Mouse (Mus musculus) testis, postnatal 14 days (tissue): Measurements from ENCODE around the gene Spats2.
"Not testable (repeated sequence)": the region's sequence is repeated elsewhere in the genome, so short reads cannot be mapped to it uniquely, and the experiment has no call there.

ENCODE experiments used
- DNase-seq: peaks from one replicate; pipeline ENCODE4 v3.0.0; 2021; ENCODE audit warnings: low spot score

The Spats2 gene

GRCm38 (mm10) chr15:99139669-99140068 lies 14.0 kb downstream of the Spats2 start:
- DNase-seq, result no peak

DNA sequence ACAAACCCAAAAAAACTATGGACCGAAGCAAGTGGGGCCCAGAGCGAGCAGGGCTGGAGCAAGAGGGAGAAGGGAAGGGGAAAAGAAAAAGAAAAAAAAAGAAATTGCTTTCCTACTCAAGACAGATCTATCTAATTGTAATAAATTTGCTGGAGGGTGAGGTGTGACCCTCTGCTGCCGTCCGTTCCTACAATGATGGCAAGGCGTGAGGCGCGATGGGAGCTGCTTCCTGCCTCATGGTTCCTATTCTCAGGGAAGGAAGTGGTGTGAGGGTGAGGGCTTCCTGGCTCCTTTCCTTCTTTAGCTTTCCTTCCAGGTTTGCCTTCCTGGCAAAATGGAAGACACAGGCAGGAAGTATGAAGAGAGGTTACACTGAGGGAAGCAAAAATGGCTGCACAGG lies 24.8 kb downstream of the Spats2 start:
- no peak for DNase-seq

DNA sequence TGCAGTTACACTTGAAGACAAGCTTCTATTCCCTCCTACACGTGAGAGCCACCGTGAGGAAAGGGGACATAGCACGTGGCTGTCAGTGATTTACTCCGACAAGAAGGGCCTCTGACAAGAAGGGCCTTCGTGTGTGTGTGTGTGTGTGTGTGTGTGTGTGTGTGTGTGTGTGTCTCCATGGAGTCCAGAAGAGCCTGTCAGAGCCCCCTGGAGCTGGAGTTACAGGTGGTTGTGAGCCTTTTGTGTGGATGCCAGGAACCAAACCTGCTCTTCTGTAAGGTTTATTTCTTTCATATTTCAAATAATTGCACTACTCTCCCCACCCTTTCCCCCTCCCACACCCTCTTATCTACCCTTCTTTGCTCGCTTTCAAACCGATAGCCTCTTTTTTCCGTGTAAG lies 25.6 kb downstream of the Spats2 start:
- DNase-seq, result no peak

- DNase-seq, result no peak
These were observed 27.8 kb downstream of the Spats2 start for GRCm38 (mm10) chr15:99153466-99153865.

DNA sequence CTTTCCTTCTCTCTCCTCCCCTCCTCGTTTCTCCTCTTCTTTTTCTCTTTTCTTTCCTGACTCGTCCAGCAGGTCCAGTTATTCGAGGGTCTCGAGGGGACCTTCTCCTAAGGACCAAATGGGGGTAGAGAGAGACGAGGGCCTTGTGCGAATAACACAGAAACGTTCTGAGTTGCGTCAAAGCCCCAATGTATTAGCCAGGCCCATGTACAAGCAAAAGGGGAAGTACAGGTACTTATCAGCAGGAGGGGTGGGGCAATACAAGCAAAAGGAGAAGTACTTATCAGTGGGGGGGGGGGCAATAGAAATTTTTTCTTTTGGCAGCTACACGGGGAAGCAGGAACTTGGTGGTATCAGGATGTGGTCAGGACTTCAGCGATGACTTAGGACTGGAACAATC lies 28.8 kb downstream of the Spats2 start:
- not testable (repeated sequence) for DNase-seq

DNA sequence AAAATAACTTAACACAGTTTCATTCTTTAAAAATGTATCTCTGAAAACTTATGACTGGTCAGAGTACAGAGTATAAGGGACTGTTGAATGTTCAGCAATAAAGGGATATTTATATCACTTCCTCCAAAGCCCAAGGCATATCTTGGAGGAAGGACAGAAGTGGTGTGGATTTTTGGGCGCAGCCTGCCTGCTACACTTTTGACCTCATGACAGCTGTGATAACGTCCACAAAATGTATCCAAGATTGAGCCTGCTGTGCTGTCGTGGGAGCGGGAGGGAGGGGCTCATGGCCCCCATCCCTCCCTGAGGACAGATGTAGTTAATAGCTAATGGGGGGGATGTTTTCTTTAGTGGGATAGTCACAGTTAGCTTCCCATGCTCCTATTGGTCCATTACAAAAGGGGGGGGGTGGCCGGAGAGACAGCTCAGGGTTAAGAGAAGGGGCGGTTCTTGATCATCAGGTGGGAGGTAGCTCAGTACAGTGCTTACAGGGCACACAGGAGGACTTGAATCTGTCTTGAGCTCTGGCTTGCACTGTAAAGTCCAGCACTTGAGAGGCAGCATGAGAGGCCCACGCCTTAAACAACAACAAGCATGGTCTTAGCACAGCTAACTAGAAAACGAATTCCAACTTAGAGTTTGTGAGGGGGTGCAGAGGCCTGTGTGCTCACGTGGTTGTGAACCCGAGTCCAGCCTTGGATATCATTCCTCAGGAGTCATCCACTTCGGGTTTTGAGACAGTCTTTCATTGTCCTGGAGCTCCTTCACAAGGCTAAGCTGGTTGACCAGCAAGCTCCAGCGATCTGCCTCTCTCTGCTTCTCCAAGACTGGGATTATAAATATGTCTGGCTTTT lies 38.0 kb downstream of the Spats2 start:
- DNase-seq, result no peak

DNA sequence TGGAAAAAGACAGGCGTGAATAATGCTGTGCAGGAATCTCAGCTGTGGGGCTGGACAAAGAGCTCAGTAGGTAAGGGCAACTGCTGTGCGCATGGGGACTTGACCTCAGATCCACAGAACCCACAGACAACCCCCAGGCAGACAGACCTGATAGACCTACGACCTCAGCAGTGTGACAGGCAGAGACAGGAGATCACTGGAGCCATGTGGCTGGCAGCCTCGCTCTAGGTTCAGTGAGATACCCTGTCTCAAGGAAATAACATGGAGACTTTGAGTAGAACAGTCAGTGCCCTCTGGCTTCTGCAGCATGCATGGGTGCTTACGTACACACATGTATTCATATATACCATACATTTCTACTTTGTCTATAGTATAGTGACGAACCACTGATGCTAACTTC lies 46.4 kb downstream of the Spats2 start:
- DNase-seq, result no peak

- DNase-seq, result no peak
These were observed 53.9 kb downstream of the Spats2 start for GRCm38 (mm10) chr15:99179639-99180038.

GRCm38 (mm10) chr15:99184217-99184914 lies 58.6 kb downstream of the Spats2 start:
- no peak for DNase-seq

- no peak for DNase-seq
These were observed 68.6 kb downstream of the Spats2 start for GRCm38 (mm10) chr15:99194358-99194757.

DNA sequence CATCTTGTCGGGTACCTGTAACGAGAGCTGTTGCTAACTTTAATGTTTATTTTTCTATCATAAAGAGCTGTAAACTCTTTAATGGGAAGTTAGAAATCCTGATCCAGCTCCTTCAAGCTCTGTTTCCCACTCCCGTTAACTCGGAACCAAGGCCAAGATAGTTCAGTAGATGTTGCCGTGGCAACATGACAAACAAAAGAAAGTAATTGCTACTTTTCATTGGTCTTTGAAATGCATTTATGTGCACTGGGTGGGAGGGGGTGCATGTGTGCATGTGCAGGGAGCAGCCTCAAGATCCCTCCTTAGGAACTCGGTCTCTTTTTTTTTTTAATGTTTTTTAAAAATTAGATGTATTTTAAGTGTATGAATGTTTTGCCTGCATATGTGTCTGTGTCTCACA lies 69.3 kb downstream of the Spats2 start:
- no peak for DNase-seq

DNA sequence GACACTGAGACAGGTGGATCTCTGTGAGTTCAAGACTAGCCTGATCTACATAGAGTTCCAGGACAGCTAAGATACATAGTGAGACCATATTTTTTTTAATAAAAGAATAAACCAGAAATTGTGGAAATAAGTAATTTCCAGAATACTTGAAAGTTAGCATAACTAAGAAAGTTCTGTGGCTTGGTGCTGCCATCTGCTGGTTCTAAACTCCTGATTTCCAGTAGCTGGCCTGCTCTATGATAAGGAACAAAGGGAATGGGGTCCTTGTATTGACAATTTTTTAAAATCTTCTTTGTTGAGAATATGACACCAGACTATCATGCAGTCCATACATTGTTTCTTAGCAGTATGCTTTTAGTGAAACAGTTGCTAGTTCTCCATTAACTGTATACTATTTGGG lies 73.0 kb downstream of the Spats2 start:
- no peak for DNase-seq

DNA sequence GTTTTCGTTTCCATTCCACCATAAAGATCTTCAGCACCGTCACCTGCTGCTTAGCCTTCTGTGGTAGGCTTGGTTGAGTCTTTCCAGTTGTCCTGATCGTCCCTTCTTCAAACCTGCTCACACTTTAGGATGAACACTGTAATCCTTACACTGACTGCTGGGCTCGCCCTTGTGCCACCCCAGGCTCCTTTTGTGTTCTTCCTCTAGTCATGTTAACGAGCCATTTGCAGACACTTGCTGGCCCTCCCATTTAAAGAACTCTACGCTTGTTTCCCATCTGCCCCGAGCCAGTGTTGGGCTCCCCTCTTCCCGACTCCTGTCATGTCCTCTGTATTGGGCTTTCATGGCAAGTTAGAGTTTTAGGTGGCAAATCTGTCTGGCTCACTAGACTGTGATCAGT lies 80.2 kb downstream of the Spats2 start:
- no peak for DNase-seq

DNA sequence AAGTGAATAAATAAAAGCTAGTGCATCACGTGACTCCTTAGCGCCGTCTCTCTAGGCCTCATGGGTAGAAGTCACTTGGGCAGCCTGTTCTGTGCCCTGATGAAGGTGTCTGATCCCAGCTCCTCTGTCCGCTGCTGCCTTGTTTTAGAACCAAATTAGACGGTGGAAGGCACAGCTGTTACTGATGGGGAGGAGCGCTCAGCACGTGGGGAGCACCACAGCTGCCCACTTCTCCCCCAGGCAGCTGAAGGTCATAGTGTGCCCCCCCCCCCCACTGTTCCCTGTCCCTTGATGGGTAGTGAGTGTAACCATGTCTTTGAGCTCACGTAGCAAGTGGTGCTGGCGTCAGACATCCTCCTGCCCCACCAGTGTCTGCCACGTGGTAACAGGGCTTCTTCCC lies 87.5 kb downstream of the Spats2 start:
- DNase-seq, result no peak

- DNase-seq, result no peak
These were observed 89.2 kb downstream of the Spats2 start for GRCm38 (mm10) chr15:99214941-99215340.

GRCm38 (mm10) chr15:99215741-99216463 lies 90.2 kb downstream of the Spats2 start:
- DNase-seq, result no peak

GRCm38 (mm10) chr15:99217630-99218029 lies 91.9 kb downstream of the Spats2 start:
- DNase-seq, result no peak

DNA sequence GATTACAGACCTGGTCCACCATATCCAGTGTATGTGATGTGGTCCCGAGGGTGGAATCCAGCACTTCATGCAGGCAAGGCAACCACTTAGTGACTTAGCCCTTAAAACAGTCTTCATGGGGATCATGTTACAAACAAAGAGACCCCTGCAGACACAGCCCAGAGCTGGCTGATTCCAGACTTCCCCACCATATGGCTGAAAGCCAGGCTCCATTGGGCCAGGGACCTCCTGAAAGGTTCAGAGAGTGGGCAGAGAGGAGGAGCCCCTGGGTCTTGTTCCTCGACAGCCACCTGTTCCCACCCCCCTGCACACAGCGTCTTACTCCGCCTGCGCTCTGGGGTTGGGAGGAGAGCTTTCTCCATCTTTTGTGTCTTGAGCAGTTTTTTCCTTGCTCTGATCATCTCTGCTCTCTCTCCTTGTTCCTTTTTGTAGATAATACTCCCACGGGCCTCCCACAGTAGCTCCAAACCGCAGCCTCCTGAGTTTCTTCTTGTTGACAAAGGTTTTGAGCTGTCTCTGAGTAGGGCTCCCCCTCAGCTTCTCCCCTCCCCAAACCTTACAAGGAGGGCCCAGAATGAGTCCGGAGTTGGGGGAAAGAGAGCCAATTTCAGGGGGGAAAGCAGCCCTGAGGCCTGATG lies 95.7 kb downstream of the Spats2 start:
- peak; percentile 50 for DNase-seq

GRCm38 (mm10) chr15:99222794-99223584 lies 97.3 kb downstream of the Spats2 start:
- no peak for DNase-seq

DNA sequence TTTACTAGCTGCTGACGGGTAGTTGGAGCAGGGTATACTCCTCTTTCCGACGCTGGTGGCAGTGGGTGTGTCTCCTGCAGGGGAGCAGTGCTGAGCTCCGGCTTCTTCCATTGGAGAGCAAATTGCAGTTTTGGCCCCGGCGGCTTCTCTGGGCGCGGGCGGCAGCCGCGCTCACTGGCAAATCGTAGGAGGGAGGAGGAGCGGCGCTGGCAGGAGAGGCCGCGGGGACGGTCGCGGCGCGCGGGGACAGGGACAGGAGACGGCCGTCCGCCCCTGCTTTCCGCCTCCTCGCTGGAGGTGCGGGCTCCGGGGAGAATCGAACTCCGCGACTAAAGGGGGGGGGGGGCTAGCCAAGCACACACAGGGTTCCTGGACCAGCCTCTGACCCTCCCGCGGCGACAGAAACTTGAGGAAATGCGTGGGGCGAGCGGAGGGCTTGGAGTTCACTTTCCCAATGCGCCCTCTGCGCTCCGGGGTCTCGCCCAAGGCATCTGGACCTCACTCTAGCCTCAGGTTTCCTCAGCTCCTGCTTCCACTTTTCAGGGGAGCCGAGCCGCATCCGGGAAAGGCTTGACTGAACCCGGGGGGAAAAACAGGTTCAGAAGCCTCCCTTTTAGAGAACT lies 98.0 kb downstream of the Spats2 start:
- DNase-seq, result no peak
